Mouse (Mus musculus) liver, embryonic 12.5 days (tissue): ENCODE data around the gene Dut. TPM values are rescaled to one million over a fixed set of nuclear protein-coding genes. Genes with fewer than 3 reads are reported as not detected.

Source experiments
- polyA plus RNA-seq: library from polyadenylated mRNA; unstranded; fragments of >200 nt; fragmentation: Nextera tagmentation; extraction: Ambion mirVana; gene quantifications from 2 replicates; pipeline ENCODE4 v1.2.1, GENCODE M21; 2016

Dut gene
- polyA plus RNA-seq, 1 experiment from 2014 or later: 210 TPM

Other genes with a start within 250 kb of the Dut start
- 10.5 and 12.5 TPM in 2 replicates for gene Slc24a5, start 179.1 kb upstream of the Dut start, polyA plus RNA-seq
- 42.2 and 45.0 TPM in 2 replicates for gene Myef2, start 123.5 kb upstream of the Dut start, polyA plus RNA-seq
- gene Ctxn2, start 110.5 kb upstream of the Dut start, polyA plus RNA-seq: not detected in 2 replicates
- not detected in 2 replicates for gene Slc12a1, start 94.7 kb upstream of the Dut start, polyA plus RNA-seq